Mouse (Mus musculus): ENCODE measurements around the gene Mlycd. TPM values are rescaled to one million over a fixed set of nuclear protein-coding genes. Genes with fewer than 3 reads are reported as not detected.

Gene Mlycd
- polyA plus RNA-seq, 1 experiment from 2014 or later = 15.0 TPM

GRCm38 (mm10) chr8:119435527-119435926 lies 40.8 kb downstream of the Mlycd start:
- Histone ChIP-seq H3K27ac (ENCODE audit: low read length) (no peak overlapping the region), H3K27me3 (ENCODE audit: control insufficient read depth, insufficient read depth, low read depth, low read length) (no peaks in the 10 kb centered on the region), H3K4me1 (ENCODE audit: control insufficient read depth, insufficient read depth, low read length) (no peaks in the 10 kb centered on the region; the same call in 1 of the 2 replicates), H3K9ac (ENCODE audit: low read depth, low read length) (no peak overlapping the region), H3K4me2 (ENCODE audit: low read length) (no peak overlapping the region), H3K9me3 (replicated peaks; ENCODE audit: control insufficient read depth, low read length, poor library complexity, severe bottlenecking) (no peaks in the 10 kb centered on the region), H3K36me3 (ENCODE audit: control insufficient read depth, insufficient read depth, low read length) (no peaks in the 10 kb centered on the region), H3K4me3 (ENCODE audit: low read depth, low read length) (no peak overlapping the region)
- no peak for ATAC-seq
- WGBS = 85% methylated on average over 7 of the region's 7 CpGs

- Histone ChIP-seq H3K27ac (ENCODE audit: low read length) (no peak overlapping the region), H3K4me1 (ENCODE audit: control insufficient read depth, insufficient read depth, low read length) (no peaks in the 10 kb centered on the region; the same call in 1 of the 2 replicates), H3K9ac (ENCODE audit: low read depth, low read length) (no peak overlapping the region), H3K36me3 (ENCODE audit: control insufficient read depth, insufficient read depth, low read length) (no peaks in the 10 kb centered on the region), H3K9me3 (replicated peaks; ENCODE audit: control insufficient read depth, low read length, poor library complexity, severe bottlenecking) (no peaks in the 10 kb centered on the region), H3K4me2 (ENCODE audit: low read length) (no peak overlapping the region), H3K27me3 (ENCODE audit: control insufficient read depth, insufficient read depth, low read depth, low read length) (no peaks in the 10 kb centered on the region), H3K4me3 (ENCODE audit: low read depth, low read length) (no peak overlapping the region)
- ATAC-seq = no peak
- 92% methylated on average over 10 of the region's 10 CpGs for WGBS
These were observed 41.7 kb downstream of the Mlycd start for GRCm38 (mm10) chr8:119436331-119436730.

GRCm38 (mm10) chr8:119436933-119437332 lies 42.3 kb downstream of the Mlycd start:
- no peak overlapping the region for H3K4me2 ChIP-seq (ENCODE audit: low read length)
- no peaks in the 10 kb centered on the region for H3K9me3 ChIP-seq (replicated peaks; ENCODE audit: control insufficient read depth, low read length, poor library complexity, severe bottlenecking)
- no peak overlapping the region for H3K4me3 ChIP-seq (ENCODE audit: low read depth, low read length)
- no peak overlapping the region for H3K9ac ChIP-seq (ENCODE audit: low read depth, low read length)
- no peak overlapping the region for H3K27ac ChIP-seq (ENCODE audit: low read length)
- WGBS = 19% methylated on average over 9 of the region's 9 CpGs
- H3K4me1 ChIP-seq (ENCODE audit: control insufficient read depth, insufficient read depth, low read length) = no peaks in the 10 kb centered on the region; the same call in 1 of the 2 replicates
- H3K36me3 ChIP-seq (ENCODE audit: control insufficient read depth, insufficient read depth, low read length) = no peaks in the 10 kb centered on the region
- no peak for ATAC-seq
- H3K27me3 ChIP-seq (ENCODE audit: control insufficient read depth, insufficient read depth, low read depth, low read length) = no peaks in the 10 kb centered on the region

- H3K27me3 ChIP-seq (ENCODE audit: control insufficient read depth, insufficient read depth, low read depth, low read length) = no peaks in the 10 kb centered on the region
These were observed 42.8 kb downstream of the Mlycd start for GRCm38 (mm10) chr8:119437506-119437905.

GRCm38 (mm10) chr8:119438876-119439275 lies 44.2 kb downstream of the Mlycd start:
- H3K36me3 ChIP-seq (ENCODE audit: control insufficient read depth, insufficient read depth, low read length) = no peaks in the 10 kb centered on the region
- H3K4me3 ChIP-seq (ENCODE audit: low read depth, low read length) = no peak overlapping the region
- no peak overlapping the region for H3K27ac ChIP-seq (ENCODE audit: low read length)
- H3K4me2 ChIP-seq (ENCODE audit: low read length) = no peak overlapping the region
- no peaks in the 10 kb centered on the region for H3K9me3 ChIP-seq (replicated peaks; ENCODE audit: control insufficient read depth, low read length, poor library complexity, severe bottlenecking)
- no peak for ATAC-seq
- WGBS = 88% methylated on average over 6 of the region's 6 CpGs
- H3K9ac ChIP-seq (ENCODE audit: low read depth, low read length) = no peak overlapping the region
- no peaks in the 10 kb centered on the region for H3K27me3 ChIP-seq (ENCODE audit: control insufficient read depth, insufficient read depth, low read depth, low read length)
- H3K4me1 ChIP-seq (ENCODE audit: control insufficient read depth, insufficient read depth, low read length) = no peaks in the 10 kb centered on the region; the same call in 1 of the 2 replicates

More at GRCm38 (mm10) chr8:119437506-119437905, 42.8 kb downstream of the Mlycd start:
- Histone ChIP-seq H3K4me2 (ENCODE audit: low read length) (no peak overlapping the region), H3K4me3 (ENCODE audit: low read depth, low read length) (no peak overlapping the region), H3K9me3 (replicated peaks; ENCODE audit: control insufficient read depth, low read length, poor library complexity, severe bottlenecking) (no peaks in the 10 kb centered on the region), H3K36me3 (ENCODE audit: control insufficient read depth, insufficient read depth, low read length) (no peaks in the 10 kb centered on the region), H3K4me1 (ENCODE audit: control insufficient read depth, insufficient read depth, low read length) (no peaks in the 10 kb centered on the region; the same call in 1 of the 2 replicates), H3K27ac (ENCODE audit: low read length) (no peak overlapping the region), H3K9ac (ENCODE audit: low read depth, low read length) (no peak overlapping the region)
- no peak for ATAC-seq
- 79% methylated on average over 11 of the region's 11 CpGs for WGBS

GRCm38 (mm10) chr8:119439424-119439823 lies 44.7 kb downstream of the Mlycd start:
- Histone ChIP-seq H3K4me1 (ENCODE audit: control insufficient read depth, insufficient read depth, low read length) (no peaks in the 10 kb centered on the region; the same call in 1 of the 2 replicates), H3K4me2 (ENCODE audit: low read length) (no peak overlapping the region), H3K27me3 (ENCODE audit: control insufficient read depth, insufficient read depth, low read depth, low read length) (no peaks in the 10 kb centered on the region), H3K9me3 (replicated peaks; ENCODE audit: control insufficient read depth, low read length, poor library complexity, severe bottlenecking) (no peaks in the 10 kb centered on the region), H3K36me3 (ENCODE audit: control insufficient read depth, insufficient read depth, low read length) (no peaks in the 10 kb centered on the region), H3K4me3 (ENCODE audit: low read depth, low read length) (no peak overlapping the region), H3K9ac (ENCODE audit: low read depth, low read length) (no peak overlapping the region), H3K27ac (ENCODE audit: low read length) (no peak overlapping the region)
- 89% methylated on average over 2 of the region's 2 CpGs for WGBS
- ATAC-seq = no peak

- Histone ChIP-seq H3K4me1 (ENCODE audit: control insufficient read depth, insufficient read depth, low read length) (no peaks in the 10 kb centered on the region; the same call in 1 of the 2 replicates), H3K4me3 (ENCODE audit: low read depth, low read length) (no peak overlapping the region), H3K36me3 (ENCODE audit: control insufficient read depth, insufficient read depth, low read length) (no peaks in the 10 kb centered on the region), H3K27ac (ENCODE audit: low read length) (no peak overlapping the region), H3K9me3 (replicated peaks; ENCODE audit: control insufficient read depth, low read length, poor library complexity, severe bottlenecking) (no peaks in the 10 kb centered on the region), H3K27me3 (ENCODE audit: control insufficient read depth, insufficient read depth, low read depth, low read length) (no peaks in the 10 kb centered on the region), H3K9ac (ENCODE audit: low read depth, low read length) (no peak overlapping the region), H3K4me2 (ENCODE audit: low read length) (no peak overlapping the region)
- 46% methylated on average over 7 of the region's 7 CpGs for WGBS
- no peak for ATAC-seq
These were observed 45.2 kb downstream of the Mlycd start for GRCm38 (mm10) chr8:119439893-119440249.

GRCm38 (mm10) chr8:119440250-119440951 lies 45.7 kb downstream of the Mlycd start:
- Histone ChIP-seq H3K36me3 (ENCODE audit: control insufficient read depth, insufficient read depth, low read length) (no peaks in the 10 kb centered on the region), H3K4me3 (ENCODE audit: low read depth, low read length) (no peak overlapping the region), H3K4me2 (ENCODE audit: low read length) (no peak overlapping the region), H3K4me1 (ENCODE audit: control insufficient read depth, insufficient read depth, low read length) (no peaks in the 10 kb centered on the region; the same call in 1 of the 2 replicates), H3K9ac (ENCODE audit: low read depth, low read length) (no peak overlapping the region), H3K27ac (ENCODE audit: low read length) (no peak overlapping the region), H3K9me3 (replicated peaks; ENCODE audit: control insufficient read depth, low read length, poor library complexity, severe bottlenecking) (no peaks in the 10 kb centered on the region), H3K27me3 (ENCODE audit: control insufficient read depth, insufficient read depth, low read depth, low read length) (no peaks in the 10 kb centered on the region)
- ATAC-seq = no peak
- WGBS = 14% methylated on average over 16 of the region's 16 CpGs

- no peak for ATAC-seq
- H3K27me3 ChIP-seq (ENCODE audit: control insufficient read depth, insufficient read depth, low read depth, low read length) = no peaks in the 10 kb centered on the region
- H3K4me1 ChIP-seq (ENCODE audit: control insufficient read depth, insufficient read depth, low read length) = no peaks in the 10 kb centered on the region; the same call in 1 of the 2 replicates
- 71% methylated on average over 1 of the region's 1 CpGs for WGBS
- H3K9me3 ChIP-seq (replicated peaks; ENCODE audit: control insufficient read depth, low read length, poor library complexity, severe bottlenecking) = no peaks in the 10 kb centered on the region
- no peak overlapping the region for H3K4me2 ChIP-seq (ENCODE audit: low read length)
- no peak overlapping the region for H3K27ac ChIP-seq (ENCODE audit: low read length)
- no peak overlapping the region for H3K4me3 ChIP-seq (ENCODE audit: low read depth, low read length)
- H3K9ac ChIP-seq (ENCODE audit: low read depth, low read length) = no peak overlapping the region
- no peaks in the 10 kb centered on the region for H3K36me3 ChIP-seq (ENCODE audit: control insufficient read depth, insufficient read depth, low read length)
These were observed 46.2 kb downstream of the Mlycd start for GRCm38 (mm10) chr8:119440952-119441270.
